Mouse (Mus musculus) intestine, embryonic 15.5 days (tissue): ENCODE results near the gene Tanc2. TPM values are rescaled to one million over a fixed set of nuclear protein-coding genes. Genes with fewer than 3 reads are reported as not detected.

Experiments used
- ATAC-seq: fragments of 200-750 bp; cut with Nextera tagmentation; 2 replicates; pipeline ENCODE4 v1.8.0; 2017; ENCODE audit warnings: moderate TSS enrichment, moderate library complexity
- H3K27ac ChIP-seq: fragments of 300-500 bp; sonication (generic); 2 replicates; pipeline ENCODE4 v1.5.1; 2015; ENCODE audit warnings: mild to moderate bottlenecking, inconsistent platforms
- H3K27me3 ChIP-seq: fragments of 300-500 bp; sonication (generic); replicated peaks from 2 replicates; pipeline ENCODE4 v1.6.1; 2015; ENCODE audit warnings: inconsistent platforms
- H3K36me3 ChIP-seq: fragments of 300-500 bp; sonication (generic); 2 replicates; pipeline ENCODE4 v1.6.1; 2015; ENCODE audit warnings: inconsistent platforms
- H3K4me1 ChIP-seq: fragments of 300-500 bp; sonication (generic); replicated peaks from 2 replicates; pipeline ENCODE4 v1.6.1; 2015; ENCODE audit warnings: inconsistent platforms
- H3K4me2 ChIP-seq: fragments of 300-500 bp; sonication (generic); replicated peaks from 2 replicates; pipeline ENCODE4 v1.6.1; 2015; ENCODE audit warnings: mild to moderate bottlenecking, inconsistent platforms
- H3K4me3 ChIP-seq: fragments of 300-500 bp; sonication (generic); replicated peaks from 2 replicates; pipeline ENCODE4 v1.5.1; 2015; ENCODE audit warnings: inconsistent platforms
- H3K9ac ChIP-seq: fragments of 300-500 bp; sonication (generic); 2 replicates; pipeline ENCODE4 v1.6.1; 2015; ENCODE audit warnings: inconsistent platforms
- H3K9me3 ChIP-seq: fragments of 300-500 bp; sonication (generic); 2 replicates; pipeline ENCODE4 v1.6.1; 2016; ENCODE audit warnings: inconsistent platforms
- WGBS: fragments of 180-500 bp; shearing (Covaris S2); methylation state at CpG from one replicate; pipeline ENCODE4 v1.1.7; 2015; 5-methylcytosine and 5-hydroxymethylcytosine counted together
- polyA plus RNA-seq: library from polyadenylated mRNA; unstranded; fragments of >200 nt; fragmentation: Nextera tagmentation; extraction: Ambion mirVana; gene quantifications from 2 replicates; pipeline ENCODE4 v1.2.1, GENCODE M21; 2015

Tanc2 gene
- polyA plus RNA-seq, 1 experiment from 2014 or later = 8.2 TPM

DNA sequence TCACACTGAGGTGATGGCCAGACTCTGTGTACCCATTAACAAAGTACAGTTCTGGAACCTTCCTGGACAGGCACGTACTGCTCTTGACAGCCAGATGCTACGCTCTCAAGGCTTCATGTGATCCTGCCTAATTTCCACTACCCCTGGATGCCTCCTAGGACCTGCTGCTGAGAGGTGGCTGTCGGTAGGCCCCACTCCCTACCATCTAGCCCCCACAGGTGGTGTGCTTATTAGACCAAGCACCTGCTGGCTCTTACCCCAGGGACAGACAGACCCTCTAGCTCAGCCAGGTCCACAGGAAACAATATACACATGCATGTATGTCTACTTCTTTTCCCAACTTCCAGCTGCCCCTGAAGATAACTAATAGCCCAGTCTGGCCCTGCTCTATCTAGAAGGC, 347.2 kb downstream of the Tanc2 start:
- Histone ChIP-seq H3K9ac (no peak overlapping the region), H3K36me3 (no peaks in the 10 kb centered on the region), H3K4me2 (no peak overlapping the region), H3K27me3 (no peaks in the 10 kb centered on the region), H3K4me3 (no peak overlapping the region), H3K4me1 (no peaks in the 10 kb centered on the region), H3K9me3 (no peaks in the 10 kb centered on the region), H3K27ac (no peak overlapping the region)
- ATAC-seq = no peak
- 88% methylated on average over 3 of the region's 3 CpGs for WGBS

DNA sequence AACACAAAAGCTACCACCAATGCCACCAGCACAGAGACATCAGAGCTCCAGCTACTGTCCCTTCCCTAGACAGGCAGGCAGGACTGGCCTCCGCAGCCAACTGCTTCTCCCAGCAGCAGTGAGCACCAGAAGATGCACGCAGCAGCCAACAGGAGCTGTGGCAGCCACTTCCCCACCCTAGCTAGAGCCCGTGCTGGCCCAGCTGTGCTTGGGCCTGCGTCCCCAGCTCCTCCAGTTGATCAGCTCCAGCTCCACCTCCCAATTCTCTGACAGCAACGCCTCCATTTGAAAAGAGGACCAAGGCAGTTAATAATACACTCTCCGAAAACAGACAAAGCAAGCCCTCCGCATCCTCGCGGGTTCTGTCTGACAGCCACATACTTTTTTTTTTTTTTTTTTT, 349.0 kb downstream of the Tanc2 start:
- Histone ChIP-seq H3K4me2 (no peak overlapping the region), H3K4me1 (peaks cover 3% of the 10 kb centered on the region; the same call in 1 of the 2 replicates), H3K36me3 (no peaks in the 10 kb centered on the region), H3K9ac (no peak overlapping the region), H3K9me3 (no peaks in the 10 kb centered on the region), H3K27ac (no peak overlapping the region), H3K27me3 (no peaks in the 10 kb centered on the region), H3K4me3 (no peak overlapping the region)
- ATAC-seq = no peak
- 50% methylated on average over 9 of the region's 9 CpGs for WGBS

DNA sequence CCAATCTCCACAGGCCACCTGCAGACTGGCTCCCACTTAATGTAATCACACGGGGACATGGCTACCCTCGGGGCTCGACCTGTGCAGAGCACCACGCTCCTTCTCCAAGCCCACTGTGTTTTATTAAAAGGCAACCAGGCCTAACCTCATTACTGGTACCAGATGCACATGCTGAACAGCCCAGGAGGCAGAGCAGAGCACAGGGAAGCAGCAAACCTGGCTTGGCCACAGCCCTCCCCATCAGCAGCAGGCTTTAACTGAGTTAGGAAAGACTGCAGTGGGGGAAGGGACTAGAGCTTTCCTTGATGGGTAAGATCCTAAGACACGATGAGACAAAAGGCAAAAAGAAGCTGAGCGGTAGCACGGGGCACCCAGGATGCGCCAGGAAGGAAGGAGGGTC, 352.2 kb downstream of the Tanc2 start:
- WGBS = 68% methylated on average over 8 of the region's 8 CpGs
- no peak for ATAC-seq
- no peak overlapping the region for H3K4me2 ChIP-seq
- H3K4me1 ChIP-seq = peaks cover 18% of the 10 kb centered on the region; the same call in 1 of the 2 replicates
- no peaks in the 10 kb centered on the region; the same call in 1 of the 2 replicates for H3K27me3 ChIP-seq
- no peak overlapping the region for H3K27ac ChIP-seq
- H3K9ac ChIP-seq = 0 out of 2 replicates have a peak overlapping the region, but pooled peaks have one; percentile 5
- no peak overlapping the region for H3K4me3 ChIP-seq
- H3K9me3 ChIP-seq = no peaks in the 10 kb centered on the region
- no peaks in the 10 kb centered on the region for H3K36me3 ChIP-seq

DNA sequence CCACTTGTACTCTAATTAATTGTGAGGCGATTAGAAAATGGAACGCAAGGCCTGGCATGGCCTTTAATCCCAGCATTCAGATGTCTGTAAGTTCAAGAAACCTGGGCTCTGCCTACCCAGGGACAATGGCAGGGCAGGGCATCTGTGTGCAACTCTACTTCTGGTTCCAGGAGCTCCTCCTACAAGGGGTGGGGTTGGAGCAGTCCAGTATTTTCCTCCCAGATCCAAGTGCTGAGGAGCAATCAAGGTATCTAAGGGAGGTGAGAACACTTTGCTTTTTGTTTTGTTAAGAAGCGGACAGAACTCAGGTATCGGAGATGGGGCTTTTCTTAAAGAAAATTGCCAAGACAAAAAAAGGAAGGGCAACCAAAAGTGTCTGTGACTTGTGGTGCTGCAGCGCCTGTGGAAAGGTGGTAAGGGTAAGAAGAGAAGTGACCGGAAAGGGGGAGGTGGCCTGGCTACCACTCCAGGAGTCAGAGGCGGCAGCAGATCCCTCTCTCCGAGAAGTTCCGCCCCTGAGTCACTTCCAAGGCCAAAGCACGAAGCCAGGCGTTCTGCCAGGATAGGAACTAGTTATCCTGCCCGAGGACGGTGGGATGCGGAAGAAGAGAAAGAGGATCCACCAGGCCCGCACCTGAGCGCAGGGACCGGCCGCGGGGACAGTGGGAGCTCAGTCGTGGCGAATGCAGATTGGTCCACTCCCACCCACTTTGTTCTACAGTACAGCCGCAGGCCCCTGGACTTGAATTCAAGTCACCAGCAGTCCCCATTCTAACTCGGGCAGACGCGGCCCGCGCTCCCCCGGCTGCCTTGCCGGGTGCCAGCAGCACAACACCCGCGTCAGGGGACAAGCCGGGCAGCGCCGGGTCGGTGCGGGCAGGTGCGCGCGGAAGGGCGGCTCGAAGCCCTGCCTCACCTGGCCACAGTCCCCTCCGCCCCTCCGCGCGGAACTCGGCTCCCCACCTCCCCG, 353.6 kb downstream of the Tanc2 start:
- Histone ChIP-seq H3K36me3 (no peaks in the 10 kb centered on the region), H3K4me3 (peak overlapping the region; percentile 52), H3K27ac (peak overlapping the region; percentile 81), H3K4me2 (peak overlapping the region; percentile 92), H3K4me1 (peaks cover 18% of the 10 kb centered on the region; the same call in 1 of the 2 replicates), H3K27me3 (no peaks in the 10 kb centered on the region; the same call in 1 of the 2 replicates), H3K9me3 (no peaks in the 10 kb centered on the region), H3K9ac (peak overlapping the region; percentile 62)
- 4% methylated on average over 47 of the region's 47 CpGs for WGBS
- ATAC-seq = peak; percentile 73

DNA sequence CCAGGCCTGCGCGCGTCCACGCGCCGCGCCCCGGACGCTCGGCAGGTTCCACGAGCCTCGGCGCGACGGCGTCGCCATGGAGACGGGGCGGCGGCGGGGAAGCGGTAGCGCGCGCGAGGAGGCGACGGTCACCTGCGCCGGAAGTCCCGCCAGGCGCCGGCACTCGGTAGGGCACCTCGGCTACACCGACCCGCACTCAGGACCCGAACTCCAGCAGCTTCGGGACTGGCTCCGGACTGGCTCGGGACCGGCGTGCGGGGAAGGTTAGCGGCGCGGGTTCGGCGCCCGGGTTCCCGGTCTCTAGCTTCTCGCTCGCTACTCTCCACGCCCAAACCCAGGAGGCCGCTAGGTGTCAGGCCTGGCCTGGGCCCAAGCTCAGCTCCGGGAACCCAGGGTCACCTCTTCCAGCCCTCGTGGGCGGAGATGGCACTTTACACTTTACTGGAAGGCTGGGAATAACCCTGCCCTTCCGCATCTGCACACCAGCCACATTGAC, 354.4 kb downstream of the Tanc2 start:
- Histone ChIP-seq H3K36me3 (no peaks in the 10 kb centered on the region), H3K27me3 (no peaks in the 10 kb centered on the region; the same call in 1 of the 2 replicates), H3K4me1 (peaks cover 18% of the 10 kb centered on the region; the same call in 1 of the 2 replicates), H3K4me2 (peak overlapping the region; percentile 92), H3K9me3 (no peaks in the 10 kb centered on the region), H3K27ac (peak overlapping the region; percentile 81), H3K9ac (peak overlapping the region; percentile 62), H3K4me3 (peak overlapping the region; percentile 52)
- peak; percentile 84 for ATAC-seq
- under 1% methylated on average over 59 of the region's 59 CpGs for WGBS

DNA sequence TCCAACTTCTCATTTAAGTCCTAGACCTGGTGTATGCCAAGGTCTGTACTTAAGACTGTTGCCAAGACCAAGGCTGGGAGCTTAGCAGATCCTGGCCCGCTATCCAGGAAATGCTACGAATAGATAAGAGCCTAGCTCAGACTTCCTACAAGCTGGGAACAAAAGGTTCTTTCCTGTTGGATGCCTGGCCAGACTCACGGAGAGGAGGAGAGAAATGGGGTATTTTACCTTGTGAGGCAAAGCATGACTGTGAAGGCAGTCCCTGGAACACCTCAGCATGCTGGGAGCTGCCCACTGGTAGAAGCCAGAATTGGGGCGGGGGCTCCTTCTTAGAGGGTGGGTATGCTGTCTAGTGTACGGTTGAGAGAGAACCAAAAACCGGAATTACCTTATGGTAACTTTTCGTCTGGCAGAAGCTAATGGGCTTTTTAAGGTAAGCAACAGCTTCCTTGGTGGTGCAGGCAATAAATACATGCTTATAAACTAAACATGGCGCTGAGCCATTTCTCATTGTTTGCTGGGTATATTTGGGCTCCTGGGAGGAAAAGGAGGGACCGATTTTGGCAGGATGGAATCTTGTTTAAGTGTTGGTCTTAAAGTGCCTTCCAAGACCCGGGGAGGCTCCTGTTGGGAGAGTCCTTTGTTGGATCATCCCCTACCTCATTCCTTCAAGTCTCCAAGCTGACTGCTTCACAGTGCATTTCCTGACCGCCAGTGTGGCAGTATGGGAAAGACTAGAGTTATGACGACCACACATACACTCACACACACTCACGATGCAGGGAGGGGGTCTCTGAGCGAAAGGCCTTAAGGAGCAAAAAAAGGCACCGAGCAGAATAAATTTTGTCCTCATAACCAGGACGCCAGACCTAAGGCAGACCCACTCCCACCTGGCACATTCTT, 355.2 kb downstream of the Tanc2 start:
- ATAC-seq = peak; percentile 17; the same call in 1 of the 2 replicates
- Histone ChIP-seq H3K4me1 (peaks cover 18% of the 10 kb centered on the region; the same call in 1 of the 2 replicates), H3K4me3 (peak overlapping the region; percentile 52)

DNA sequence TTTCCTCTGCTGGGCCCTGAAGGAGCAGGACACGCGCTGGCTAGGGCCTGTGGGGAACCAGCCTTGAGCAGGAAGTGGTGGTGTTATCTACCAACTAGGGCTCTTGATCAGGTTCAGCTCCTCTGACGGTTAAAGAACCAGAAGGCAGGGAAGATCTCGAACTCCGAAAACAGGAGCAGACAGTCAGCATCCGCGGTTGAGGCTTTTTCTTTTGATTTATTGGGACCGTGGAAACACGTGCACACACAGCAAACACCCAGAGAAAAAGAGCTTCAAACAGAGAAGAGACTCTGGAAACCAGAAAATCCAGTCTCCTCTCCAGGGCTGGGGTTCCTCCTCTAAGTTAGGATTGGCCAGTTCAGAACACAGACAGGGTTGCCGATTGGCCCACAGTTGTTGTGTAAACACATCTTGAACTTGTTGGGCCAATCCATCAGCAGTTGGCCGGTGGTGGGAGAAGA, 356.9 kb downstream of the Tanc2 start:
- Histone ChIP-seq H3K9ac (no peak overlapping the region), H3K27ac (peak overlapping the region; percentile 66)
- 28% methylated on average over 11 of the region's 11 CpGs for WGBS

More for the DNA sequence above, 355.2 kb downstream of the Tanc2 start:
- Histone ChIP-seq H3K9me3 (no peaks in the 10 kb centered on the region), H3K9ac (peak overlapping the region; percentile 62; the same call in 1 of the 2 replicates), H3K4me2 (peak overlapping the region; percentile 92), H3K36me3 (no peaks in the 10 kb centered on the region), H3K27ac (peak overlapping the region; percentile 81), H3K27me3 (no peaks in the 10 kb centered on the region; the same call in 1 of the 2 replicates)
- 58% methylated on average over 16 of the region's 16 CpGs for WGBS

DNA sequence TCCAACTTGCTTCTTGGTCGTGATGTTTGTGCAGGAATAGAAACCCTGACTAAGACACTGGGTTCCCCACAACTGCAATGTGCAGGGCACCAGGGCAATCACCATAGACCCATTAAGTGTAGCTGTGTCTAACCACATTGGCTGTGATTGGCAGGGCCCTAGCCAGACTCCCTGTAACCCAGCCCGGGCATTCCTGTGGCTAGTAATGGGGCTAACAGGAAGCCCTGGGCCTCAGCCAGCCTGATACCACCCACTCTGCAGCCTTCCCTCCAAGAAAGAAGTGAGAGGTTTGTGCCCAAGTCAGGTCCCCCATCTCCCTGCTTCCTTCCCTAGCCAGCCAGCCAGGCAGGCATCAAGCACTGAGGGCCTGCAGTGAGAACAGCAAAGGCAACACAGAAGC, 358.5 kb downstream of the Tanc2 start:
- H3K36me3 ChIP-seq = no peaks in the 10 kb centered on the region
- no peak overlapping the region for H3K4me2 ChIP-seq
- ATAC-seq = no peak
- H3K9me3 ChIP-seq = no peaks in the 10 kb centered on the region
- no peak overlapping the region for H3K9ac ChIP-seq
- peaks cover 20% of the 10 kb centered on the region; the same call in 1 of the 2 replicates for H3K4me1 ChIP-seq
- H3K27ac ChIP-seq = no peak overlapping the region
- H3K27me3 ChIP-seq = no peaks in the 10 kb centered on the region; the same call in 1 of the 2 replicates
- no peak overlapping the region for H3K4me3 ChIP-seq
- 63% methylated on average over 2 of the region's 2 CpGs for WGBS

More for the DNA sequence above, 356.9 kb downstream of the Tanc2 start:
- Histone ChIP-seq H3K36me3 (no peaks in the 10 kb centered on the region), H3K4me2 (no peak overlapping the region), H3K4me3 (no peak overlapping the region), H3K9me3 (no peaks in the 10 kb centered on the region), H3K27me3 (no peaks in the 10 kb centered on the region; the same call in 1 of the 2 replicates), H3K4me1 (peaks cover 20% of the 10 kb centered on the region; the same call in 1 of the 2 replicates)
- no peak for ATAC-seq

DNA sequence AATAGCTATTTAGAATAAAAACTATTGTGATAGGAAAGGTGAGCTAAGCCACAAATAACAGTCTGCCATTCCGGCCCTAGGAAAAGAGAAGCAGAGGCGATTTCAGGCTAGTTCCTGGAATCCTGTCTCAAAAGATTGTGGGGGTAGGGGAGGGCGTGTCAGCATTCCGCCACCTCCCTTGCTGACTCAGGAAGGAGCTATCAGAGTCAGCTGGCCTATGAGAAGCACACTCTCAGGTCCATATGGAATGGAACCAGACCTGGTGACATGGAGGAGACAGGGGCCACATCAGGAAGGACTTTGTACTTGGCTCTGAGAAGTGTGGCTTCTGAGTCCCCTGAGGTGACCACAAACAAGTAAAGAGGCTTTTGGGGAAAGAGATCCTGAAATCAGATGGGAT, 360.7 kb downstream of the Tanc2 start:
- Histone ChIP-seq H3K4me2 (no peak overlapping the region), H3K9me3 (no peaks in the 10 kb centered on the region), H3K4me3 (no peak overlapping the region), H3K9ac (no peak overlapping the region), H3K27me3 (no peaks in the 10 kb centered on the region), H3K4me1 (0 out of 2 replicates have a peak, but pooled peaks cover 9% of the 10 kb centered on the region), H3K36me3 (no peaks in the 10 kb centered on the region), H3K27ac (no peak overlapping the region)
- ATAC-seq = peak; percentile 53; the same call in 1 of the 2 replicates
- 59% methylated on average over 4 of the region's 4 CpGs for WGBS

DNA sequence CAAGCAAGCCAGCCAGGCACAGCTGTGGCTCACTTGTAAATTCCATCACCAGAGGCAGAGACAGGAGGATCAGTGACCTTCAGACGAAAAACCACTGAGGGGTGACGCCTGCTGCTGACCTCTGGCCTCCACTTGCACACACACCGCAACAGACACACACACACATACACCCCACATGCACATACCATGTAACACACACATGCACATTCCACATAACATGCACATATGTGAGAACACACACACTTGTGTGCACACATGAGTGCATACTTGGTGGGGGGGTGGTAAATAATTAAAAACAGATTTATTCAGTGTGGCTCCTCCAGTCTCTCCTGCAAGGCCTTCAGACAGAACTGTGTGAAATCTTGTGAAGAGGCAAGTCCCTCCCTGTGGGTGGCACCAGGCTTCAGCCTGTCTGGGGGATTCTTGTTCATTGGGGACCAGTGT, 361.8 kb downstream of the Tanc2 start:
- Histone ChIP-seq H3K4me3 (no peak overlapping the region), H3K9me3 (no peaks in the 10 kb centered on the region), H3K27me3 (no peaks in the 10 kb centered on the region), H3K4me1 (0 out of 2 replicates have a peak, but pooled peaks cover 3% of the 10 kb centered on the region), H3K9ac (no peak overlapping the region), H3K36me3 (no peaks in the 10 kb centered on the region), H3K27ac (no peak overlapping the region), H3K4me2 (no peak overlapping the region)
- 60% methylated on average over 3 of the region's 3 CpGs for WGBS
- no peak for ATAC-seq

DNA sequence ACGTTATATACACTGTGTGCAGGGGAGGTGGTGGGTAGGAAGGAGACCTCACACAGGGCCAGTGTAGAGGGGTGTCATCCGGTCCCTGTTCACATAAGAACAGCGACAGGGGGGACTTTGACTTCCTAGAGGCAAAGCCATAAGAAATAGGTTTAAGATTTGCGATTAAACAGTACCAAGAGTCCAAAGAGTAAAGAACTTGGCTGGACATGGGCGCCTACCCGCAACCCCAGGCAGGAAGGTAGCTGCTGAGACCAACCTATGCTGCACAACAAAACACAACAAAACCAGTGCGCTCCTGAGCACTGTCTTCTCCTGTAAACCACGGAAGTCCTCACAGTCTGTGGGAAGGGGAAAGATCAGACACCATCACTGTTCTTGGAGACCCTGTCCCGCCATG, 362.3 kb downstream of the Tanc2 start:
- no peak overlapping the region for H3K4me3 ChIP-seq
- no peaks in the 10 kb centered on the region for H3K36me3 ChIP-seq
- H3K4me1 ChIP-seq = 0 out of 2 replicates have a peak, but pooled peaks cover 3% of the 10 kb centered on the region
- H3K4me2 ChIP-seq = no peak overlapping the region
- H3K27me3 ChIP-seq = no peaks in the 10 kb centered on the region
- WGBS = 84% methylated on average over 9 of the region's 9 CpGs
- no peak overlapping the region for H3K27ac ChIP-seq
- H3K9me3 ChIP-seq = no peaks in the 10 kb centered on the region
- ATAC-seq = no peak
- no peak overlapping the region for H3K9ac ChIP-seq
